Mouse (Mus musculus): ENCODE measurements around the gene Mreg. TPM values are rescaled to one million over a fixed set of nuclear protein-coding genes. Genes with fewer than 3 reads are reported as not detected.

The Mreg gene
- total and polyA plus RNA-seq, 3 experiments = 50.6 to 69.8 (median 52.4) TPM

DNA sequence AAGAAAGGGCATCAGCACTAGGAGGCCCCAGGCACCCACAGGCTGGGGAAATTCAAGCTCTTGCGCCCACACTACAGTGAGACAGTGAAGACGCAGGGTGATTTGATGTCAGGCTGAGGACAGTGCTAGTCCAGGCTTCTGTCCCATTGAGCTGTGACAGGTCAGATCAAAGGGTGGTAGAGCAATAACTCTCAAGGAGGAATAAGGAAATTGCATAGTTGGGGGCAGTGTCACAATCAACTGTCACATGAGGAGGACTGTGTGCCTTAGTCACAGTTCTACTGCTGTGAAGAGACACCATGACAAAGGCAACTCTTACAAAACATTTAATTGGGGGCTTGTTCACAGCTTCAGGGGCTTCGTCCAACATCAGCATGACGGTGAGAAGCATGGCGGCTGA is 16.0 kb downstream of the Mreg start:
- Histone ChIP-seq H3K9me3 (replicated peaks; ENCODE audit: low read length) (peaks cover 9% of the 10 kb centered on the region), H3K4me3 (replicated peaks in 1 of 3; ENCODE audit: low read depth in 2 of 3, low read length in 2 of 3, poor library complexity in 1 of 3) (no peak overlapping the region), H3K36me3 (replicated peaks in 1 of 2; ENCODE audit: control insufficient read depth in 1 of 2, insufficient read depth in 1 of 2, low read length in 1 of 2) (peaks cover 48 to 92% of the 10 kb centered on the region in 2 experiments), H3K27me3 (replicated peaks) (no peaks in the 10 kb centered on the region), H3K4me2 (ENCODE audit: insufficient read depth, low read depth, poor library complexity, severe bottlenecking) (no peak overlapping the region), H3K9ac (ENCODE audit: insufficient read depth, low read depth) (no peak overlapping the region), H3K79me2 (replicated peaks; ENCODE audit: control insufficient read depth, extremely low read depth, insufficient read depth, poor library complexity, severe bottlenecking) (peaks cover 40% of the 10 kb centered on the region), H3K27ac (ENCODE audit: insufficient read depth, low read depth) (no peak overlapping the region; the same call in 1 of the 2 replicates), H3K4me1 (ENCODE audit: control insufficient read depth in 1 of 2, insufficient read depth in 2 of 2) (peaks cover 30 to 82% of the 10 kb centered on the region in 2 experiments)
- dilution Hi-C loops (cut with MboI; ENCODE audit: extremely low pct_ligation_motif_present, extremely low pct_unique_long_range_greater_than_20kb, low sequenced_read_pairs) (no loop called here), in situ Hi-C loops (cut with MboI; ENCODE audit: low pct_ligation_motif_present, low pct_unique_long_range_greater_than_20kb, low sequenced_read_pairs) (no loop called here)
- TF ChIP-seq POLR2A (IDR thresholded peaks at IDR 0.05; ENCODE audit: low read depth, low read length) = no peak
- TF ChIP-seq NELFE (IDR thresholded peaks at IDR 0.05; ENCODE audit: low read depth, low read length) = no peak
- no peak for DNase-seq (ENCODE audit: extremely low read depth)

DNA sequence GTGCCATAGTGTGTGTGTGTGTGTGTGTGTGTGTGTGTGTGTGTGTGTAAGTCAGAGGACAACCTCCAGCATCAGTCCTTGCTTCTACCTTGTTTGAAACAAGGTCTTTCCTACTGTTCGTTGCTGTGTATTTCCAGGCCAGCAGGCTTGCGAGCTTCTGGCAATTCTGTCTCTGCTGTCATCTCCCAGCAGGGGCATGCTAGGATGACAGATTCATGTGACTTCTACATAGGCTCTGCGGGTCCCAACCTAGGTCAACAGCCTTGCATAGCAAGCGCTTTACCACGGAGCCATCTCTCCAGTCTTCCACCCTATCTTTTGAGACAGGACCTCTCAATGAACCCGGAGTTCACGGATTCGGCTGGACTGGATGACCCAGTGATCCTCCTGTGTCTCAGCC is 20.7 kb downstream of the Mreg start:
- H3K4me2 ChIP-seq (ENCODE audit: insufficient read depth, low read depth, poor library complexity, severe bottlenecking) = no peak overlapping the region
- dilution Hi-C loops (cut with MboI; ENCODE audit: extremely low pct_ligation_motif_present, extremely low pct_unique_long_range_greater_than_20kb, low sequenced_read_pairs) (no loop called here), in situ Hi-C loops (cut with MboI; ENCODE audit: low pct_ligation_motif_present, low pct_unique_long_range_greater_than_20kb, low sequenced_read_pairs) (no loop called here)
- peaks cover 64 to 91% of the 10 kb centered on the region in 2 experiments for H3K36me3 ChIP-seq (replicated peaks in 1 of 2; ENCODE audit: control insufficient read depth in 1 of 2, insufficient read depth in 1 of 2, low read length in 1 of 2)
- no peak overlapping the region for H3K9ac ChIP-seq (ENCODE audit: insufficient read depth, low read depth)
- no peaks in the 10 kb centered on the region for H3K9me3 ChIP-seq (replicated peaks; ENCODE audit: low read length)
- no peak for TF ChIP-seq PAX5 (IDR thresholded peaks at IDR 0.05; ENCODE audit: low read length)
- H3K4me3 ChIP-seq (replicated peaks in 1 of 3; ENCODE audit: low read depth in 2 of 3, low read length in 2 of 3, poor library complexity in 1 of 3) = no peak overlapping the region
- no peak overlapping the region for H3K27ac ChIP-seq (ENCODE audit: insufficient read depth, low read depth)
- peaks cover 12 to 66% of the 10 kb centered on the region in 2 experiments for H3K4me1 ChIP-seq (ENCODE audit: control insufficient read depth in 1 of 2, insufficient read depth in 2 of 2)
- DNase-seq (ENCODE audit: extremely low read depth) = no peak
- H3K79me2 ChIP-seq (replicated peaks; ENCODE audit: control insufficient read depth, extremely low read depth, insufficient read depth, poor library complexity, severe bottlenecking) = peaks cover 4% of the 10 kb centered on the region
- H3K27me3 ChIP-seq (replicated peaks) = no peaks in the 10 kb centered on the region

DNA sequence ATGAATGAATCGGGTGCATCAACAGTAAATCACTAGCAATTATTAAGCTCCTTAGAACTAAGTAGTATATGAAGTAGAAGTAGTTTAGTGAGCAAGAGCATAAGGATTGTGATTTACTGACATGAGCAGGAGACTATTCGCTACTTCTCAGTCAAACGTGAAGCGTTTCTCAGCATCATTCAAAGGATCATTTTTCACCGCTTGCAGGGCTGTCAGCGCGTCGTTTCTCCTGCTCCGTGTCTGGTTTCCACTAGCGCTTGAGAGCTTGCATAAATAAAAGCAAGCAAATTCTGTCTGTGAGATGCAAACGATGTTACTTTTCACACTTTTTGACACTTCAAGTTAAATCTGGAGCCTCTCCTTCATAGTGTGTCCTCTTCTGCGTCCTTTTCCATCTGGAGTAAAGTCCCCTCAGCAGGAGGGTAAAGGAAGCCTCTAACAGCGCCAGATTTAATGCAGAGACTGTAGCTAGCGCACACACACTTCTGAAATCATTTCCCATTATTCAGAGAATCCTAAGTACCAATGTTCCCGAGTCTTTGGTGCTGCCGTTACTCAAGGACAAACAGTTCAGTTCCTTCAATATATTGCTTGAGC is 23.9 kb downstream of the Mreg start:
- in situ Hi-C loops (cut with MboI; ENCODE audit: low pct_ligation_motif_present, low pct_unique_long_range_greater_than_20kb, low sequenced_read_pairs) (no loop called here), dilution Hi-C loops (cut with MboI; ENCODE audit: extremely low pct_ligation_motif_present, extremely low pct_unique_long_range_greater_than_20kb, low sequenced_read_pairs) (no loop called here)
- Histone ChIP-seq H3K79me2 (replicated peaks; ENCODE audit: control insufficient read depth, extremely low read depth, insufficient read depth, poor library complexity, severe bottlenecking) (peaks cover 3% of the 10 kb centered on the region), H3K27ac (ENCODE audit: insufficient read depth, low read depth) (no peak overlapping the region), H3K9ac (ENCODE audit: insufficient read depth, low read depth) (no peak overlapping the region), H3K27me3 (replicated peaks) (no peaks in the 10 kb centered on the region), H3K4me3 (replicated peaks in 1 of 3; ENCODE audit: low read depth in 2 of 3, low read length in 2 of 3, poor library complexity in 1 of 3) (no peak overlapping the region), H3K4me2 (ENCODE audit: insufficient read depth, low read depth, poor library complexity, severe bottlenecking) (no peak overlapping the region), H3K36me3 (replicated peaks in 1 of 2; ENCODE audit: control insufficient read depth in 1 of 2, insufficient read depth in 1 of 2, low read length in 1 of 2) (peaks cover 54 to 90% of the 10 kb centered on the region in 2 experiments), H3K9me3 (replicated peaks; ENCODE audit: low read length) (no peaks in the 10 kb centered on the region), H3K4me1 (ENCODE audit: control insufficient read depth in 1 of 2, insufficient read depth in 2 of 2) (peaks cover 4 to 51% of the 10 kb centered on the region in 2 experiments; a peak in 2 of 4 replicates)
- no peak for DNase-seq (ENCODE audit: extremely low read depth)
- no peak for TF ChIP-seq MEF2A (IDR thresholded peaks at IDR 0.05; ENCODE audit: borderline replicate concordance, low read depth, low read length)
- TF ChIP-seq MAZ (IDR thresholded peaks at IDR 0.05; ENCODE audit: low read depth, low read length) = no peak
- no peak for TF ChIP-seq ETS1 (conservative IDR thresholded peaks at IDR 0.05; ENCODE audit: low read depth, low read length)
- TF ChIP-seq ZMIZ1 (IDR thresholded peaks at IDR 0.05; ENCODE audit: low read depth, low read length) = no peak
- no peak for TF ChIP-seq ZKSCAN1 (IDR thresholded peaks at IDR 0.05; ENCODE audit: borderline replicate concordance, low read depth, low read length)
- no peak for TF ChIP-seq MAX (IDR thresholded peaks at IDR 0.05; ENCODE audit: low read length)
- TF ChIP-seq GABPA (IDR thresholded peaks at IDR 0.05; ENCODE audit: insufficient replicate concordance, low read depth, low read length) = no peak
- no peak for TF ChIP-seq JUN (IDR thresholded peaks at IDR 0.05; ENCODE audit: insufficient read depth, low read depth, low read length)
- no peak for TF ChIP-seq RAD21 (IDR thresholded peaks at IDR 0.05; ENCODE audit: low read depth, low read length)
- TF ChIP-seq KAT2A (IDR thresholded peaks at IDR 0.05; ENCODE audit: insufficient replicate concordance, low read length) = no peak

All from CH12.LX (cell line).